Mouse (Mus musculus) limb, embryonic 11.5 days (tissue): ENCODE results near the gene Zfp984. TPM values are rescaled to one million over a fixed set of nuclear protein-coding genes. Genes with fewer than 3 reads are reported as not detected.
"Not testable (repeated sequence)": the region's sequence is repeated elsewhere in the genome, so short reads cannot be mapped to it uniquely, and the experiment has no call there.

Experiments
- ATAC-seq: fragments of 200-750 bp; cut with Nextera tagmentation; 2 replicates; pipeline ENCODE4 v1.8.0; 2017; ENCODE audit warnings: low read depth; ENCODE audit not compliant: insufficient number of reproducible peaks, low FRiP score, low TSS enrichment
- DNase-seq: peaks from one replicate; pipeline ENCODE4 v3.0.0-alpha.2; 2015; ENCODE audit warnings: low spot score
- H3K27ac ChIP-seq: fragments of 300-500 bp; sonication (generic); replicated peaks from 2 replicates; pipeline ENCODE4 v1.5.1; 2014; ENCODE audit warnings: low read depth, mild to moderate bottlenecking, low read length
- H3K27me3 ChIP-seq: fragments of 300-500 bp; sonication (generic); 2 replicates; pipeline ENCODE4 v1.6.1; 2014; ENCODE audit warnings: mild to moderate bottlenecking, low read length, mixed read lengths; ENCODE audit not compliant: control insufficient read depth, insufficient read depth
- H3K36me3 ChIP-seq: fragments of 300-500 bp; sonication (generic); 2 replicates; pipeline ENCODE4 v1.6.1; 2014; ENCODE audit warnings: mild to moderate bottlenecking, low read length, moderate library complexity, mixed read lengths; ENCODE audit not compliant: control insufficient read depth, insufficient read depth
- H3K4me1 ChIP-seq: fragments of 300-500 bp; sonication (generic); 2 replicates; pipeline ENCODE4 v1.6.1; 2014; ENCODE audit warnings: low read length, mixed read lengths; ENCODE audit not compliant: control insufficient read depth, insufficient read depth
- H3K4me2 ChIP-seq: fragments of 300-500 bp; sonication (generic); 2 replicates; pipeline ENCODE4 v1.6.1; 2014; ENCODE audit warnings: low read depth, mild to moderate bottlenecking, moderate library complexity; ENCODE audit not compliant: severe bottlenecking
- H3K4me3 ChIP-seq: fragments of 300-500 bp; sonication (generic); 2 replicates; pipeline ENCODE4 v1.5.1; 2014; ENCODE audit warnings: low read depth, low read length
- H3K9ac ChIP-seq: fragments of 300-500 bp; sonication (generic); 2 replicates; pipeline ENCODE4 v1.6.1; 2014; ENCODE audit warnings: mild to moderate bottlenecking, low read length
- H3K9me3 ChIP-seq: fragments of 300-500 bp; sonication (generic); 2 replicates; pipeline ENCODE4 v1.6.1; 2016; ENCODE audit warnings: low read length; ENCODE audit not compliant: control insufficient read depth
- WGBS: fragments of 180-500 bp; shearing (Covaris S2); extraction: QIAGEN DNeasy Blood & Tissue Kit; methylation state at CpG from one replicate; pipeline ENCODE4 v1.1.7; 2014; 5-methylcytosine and 5-hydroxymethylcytosine counted together
- polyA plus RNA-seq: library from polyadenylated mRNA; unstranded; fragments of >200 nt; fragmentation: Nextera tagmentation; extraction: Ambion mirVana; gene quantifications from 2 replicates; pipeline ENCODE4 v1.2.1, GENCODE M21; 2014

Gene Zfp984
- polyA plus RNA-seq = 9.5 and 9.6 TPM in 2 replicates

- not testable (repeated sequence) for H3K27me3 ChIP-seq, H3K36me3 ChIP-seq, H3K4me1 ChIP-seq, H3K9me3 ChIP-seq
- H3K27ac ChIP-seq = peak within 1 kb of the TSS; percentile 47; the same call in 1 of the 2 replicates
- DNase-seq (peak; percentile 73), ATAC-seq (0 out of 2 replicates have a peak, but pooled peaks have one; percentile 61)
- H3K9ac ChIP-seq = peak within 1 kb of the TSS; percentile 70
- H3K4me3 ChIP-seq = peak within 1 kb of the TSS; percentile 44
- H3K4me2 ChIP-seq = peak within 1 kb of the TSS; percentile 58
- WGBS = 9% methylated on average over 15 of the region's 15 CpGs
These were observed at the start of gene Zfp984 for GRCm38 (mm10) chr4:147809292-147809965. Zfp984 (minus strand) TSS chr4:147809788.

DNA sequence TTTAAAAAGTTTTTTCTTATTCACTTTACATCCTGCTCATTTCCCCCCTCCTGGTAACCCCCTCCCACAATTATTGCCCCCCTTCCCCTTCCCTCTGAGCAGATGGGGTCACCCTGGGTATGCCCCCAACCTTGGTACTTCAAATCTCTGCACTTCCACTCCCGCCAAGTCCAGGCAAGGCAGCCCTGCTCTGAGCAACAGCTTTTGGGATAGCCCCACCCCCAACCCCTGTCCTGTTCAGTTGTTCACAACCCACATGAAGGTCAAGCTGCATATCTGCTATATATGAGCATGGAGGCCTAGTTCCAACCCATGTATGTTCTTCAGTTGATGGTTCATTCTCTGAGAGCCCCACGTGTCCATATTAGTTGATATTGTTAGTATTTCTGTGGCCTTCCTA is 41.2 kb upstream of the Zfp984 start:
- no peak overlapping the region for H3K27ac ChIP-seq
- WGBS = 78% methylated on average over 2 of the region's 2 CpGs

GRCm38 (mm10) chr4:147848584-147848991 is 39.0 kb upstream of the Zfp984 start:
- DNase-seq = no peak
- Histone ChIP-seq H3K4me3 (peak overlapping the region; percentile 83), H3K9ac (peak overlapping the region; percentile 77), H3K4me2 (peak overlapping the region; percentile 63), H3K27ac (no peak overlapping the region), H3K36me3 (no peaks in the 10 kb centered on the region), H3K27me3 (no peaks in the 10 kb centered on the region), H3K9me3 (no peaks in the 10 kb centered on the region; the same call in 1 of the 2 replicates), H3K4me1 (peaks cover 2% of the 10 kb centered on the region; the same call in 1 of the 2 replicates)
- peak; percentile 55 for ATAC-seq
- WGBS = 8% methylated on average over 4 of the region's 4 CpGs

More for the DNA sequence above, 41.2 kb upstream of the Zfp984 start:
- Histone ChIP-seq H3K9me3 (no peaks in the 10 kb centered on the region), H3K9ac (no peak overlapping the region), H3K4me2 (no peak overlapping the region), H3K4me3 (no peak overlapping the region), H3K4me1 (peaks cover 2% of the 10 kb centered on the region; the same call in 1 of the 2 replicates), H3K27me3 (no peaks in the 10 kb centered on the region), H3K36me3 (no peaks in the 10 kb centered on the region)
- no peak for DNase-seq
- no peak for ATAC-seq

DNA sequence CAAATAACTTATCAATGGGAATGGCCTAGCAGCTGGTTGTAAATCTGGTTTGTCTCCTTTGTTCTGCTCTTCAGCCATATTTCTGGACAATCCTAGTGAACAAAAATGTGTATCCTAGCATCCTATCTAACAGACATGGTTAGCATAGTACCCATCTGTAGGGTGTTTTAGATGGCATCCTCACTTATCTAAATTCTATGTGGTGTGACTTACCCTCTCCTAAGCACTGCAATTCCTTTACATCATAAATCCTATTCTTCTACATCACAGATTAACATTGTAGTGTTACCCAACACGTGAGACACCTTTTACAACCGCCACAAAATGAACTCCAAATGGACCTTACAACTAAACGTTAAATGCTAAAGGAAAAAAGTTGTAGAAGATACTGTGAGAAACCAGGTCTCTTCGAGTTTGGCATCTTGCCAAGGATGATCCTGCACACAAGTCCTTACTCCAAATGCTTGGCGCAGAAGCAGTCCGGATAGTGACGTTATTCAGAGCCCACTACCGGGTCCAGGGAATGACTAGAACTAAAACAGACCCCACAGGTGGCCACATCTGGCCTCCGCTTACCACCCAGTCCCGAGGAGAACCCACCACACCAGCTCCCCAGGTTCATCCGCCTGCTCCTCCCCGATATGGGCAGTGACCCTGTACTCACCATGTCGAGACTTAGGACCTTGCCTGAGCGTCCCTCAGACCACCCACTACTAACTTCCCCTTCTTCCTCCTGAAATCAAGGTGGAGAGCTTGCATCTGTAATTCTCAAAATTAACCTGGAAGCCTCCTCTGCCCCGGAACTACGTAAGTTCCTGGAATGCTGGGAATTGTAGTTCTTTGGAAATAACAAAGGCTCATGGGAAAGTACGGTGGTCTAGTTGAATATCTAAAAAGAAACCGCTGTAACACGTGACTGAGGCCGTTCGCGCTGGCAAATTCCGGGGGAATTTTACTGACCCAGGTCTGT is 38.3 kb upstream of the Zfp984 start, which contains the start of gene Zfp933:
Gene Zfp933 (minus strand): TSS at position 753 of the 970 bp plus-strand sequence.
- WGBS = 2% methylated on average over 23 of the region's 23 CpGs
- Histone ChIP-seq H3K9me3 (no peaks in the 10 kb centered on the region; the same call in 1 of the 2 replicates), H3K4me3 (peak within 1 kb of the TSS; percentile 83), H3K4me2 (peak within 1 kb of the TSS; percentile 71), H3K36me3 (peaks cover under 1% of the 10 kb centered on the region; the same call in 1 of the 2 replicates), H3K4me1 (peaks cover 2% of the 10 kb centered on the region; the same call in 1 of the 2 replicates), H3K27ac (no peak within 1 kb of the TSS), H3K9ac (peak within 1 kb of the TSS; percentile 77), H3K27me3 (no peaks in the 10 kb centered on the region)
- DNase-seq = peak; percentile 67
- ATAC-seq = peak; percentile 88

GRCm38 (mm10) chr4:147842871-147843270 is 33.3 kb upstream of the Zfp984 start:
- peaks cover 2% of the 10 kb centered on the region; the same call in 1 of the 2 replicates for H3K36me3 ChIP-seq
- no peak for ATAC-seq

DNA sequence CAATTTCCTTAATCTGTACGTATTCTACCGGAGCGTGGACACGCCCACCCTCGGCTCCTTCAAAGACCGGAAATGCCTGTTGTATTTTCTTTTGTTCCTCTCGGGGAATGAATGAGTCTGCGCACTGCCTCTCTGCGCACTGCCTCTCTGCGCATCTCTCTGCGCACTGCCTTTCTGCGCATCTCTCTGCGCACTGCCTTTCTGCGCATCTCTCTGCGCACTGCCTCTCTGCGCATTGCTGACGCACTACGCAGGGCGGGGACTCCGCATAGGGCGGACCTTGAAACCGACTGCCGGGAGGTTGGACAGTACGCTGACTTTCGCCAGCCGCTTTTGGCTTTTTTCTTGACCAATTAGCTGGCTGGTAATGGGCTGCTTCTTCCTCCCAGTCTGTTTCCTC is 29.7 kb upstream of the Zfp984 start:
- H3K36me3 ChIP-seq, H3K4me3 ChIP-seq, DNase-seq, H3K27me3 ChIP-seq, ATAC-seq, H3K4me1 ChIP-seq, H3K27ac ChIP-seq, H3K9me3 ChIP-seq, H3K4me2 ChIP-seq, H3K9ac ChIP-seq: not testable (repeated sequence)
- WGBS = 99% methylated on average over 16 of the region's 26 CpGs

More at GRCm38 (mm10) chr4:147842871-147843270, 33.3 kb upstream of the Zfp984 start:
- no peaks in the 10 kb centered on the region; the same call in 1 of the 2 replicates for H3K9me3 ChIP-seq
- no peak overlapping the region for H3K27ac ChIP-seq
- H3K4me1 ChIP-seq = no peaks in the 10 kb centered on the region; the same call in 1 of the 2 replicates
- H3K27me3 ChIP-seq = no peaks in the 10 kb centered on the region
- no peak overlapping the region for H3K4me3 ChIP-seq
- no peak for DNase-seq
- WGBS = 89% methylated on average over 3 of the region's 3 CpGs
- H3K9ac ChIP-seq = no peak overlapping the region
- no peak overlapping the region for H3K4me2 ChIP-seq

- Histone ChIP-seq H3K4me2 (no peak overlapping the region), H3K36me3 (peaks cover 22% of the 10 kb centered on the region), H3K4me1 (no peaks in the 10 kb centered on the region), H3K27ac (no peak overlapping the region), H3K4me3 (no peak overlapping the region), H3K27me3 (no peaks in the 10 kb centered on the region), H3K9ac (no peak overlapping the region), H3K9me3 (peaks cover 19% of the 10 kb centered on the region)
- 93% methylated on average over 4 of the region's 4 CpGs for WGBS
- no peak for ATAC-seq
- DNase-seq = no peak
These were observed 14.8 kb upstream of the Zfp984 start for GRCm38 (mm10) chr4:147824389-147824788.

GRCm38 (mm10) chr4:147821414-147821813 is 11.8 kb upstream of the Zfp984 start:
- 86% methylated on average over 3 of the region's 3 CpGs for whole genome bisulfite sequencing
- not testable (repeated sequence) for H3K4me2 ChIP-seq, H3K4me1 ChIP-seq, ATAC-seq, H3K4me3 ChIP-seq, H3K9ac ChIP-seq, H3K27ac ChIP-seq, DNase-seq, H3K27me3 ChIP-seq
- Histone ChIP-seq H3K36me3 (peaks cover 12% of the 10 kb centered on the region), H3K9me3 (peaks cover 19% of the 10 kb centered on the region)
